Mouse (Mus musculus) hindbrain, embryonic 11.5 days (tissue): ENCODE measurements at regions not wholly inside any gene's neighbourhood (a gene's known extent, or its start where the extent isn't known, plus 50 kb on each side); places are given as distances from the start of the nearest gene placed in this dataset.

Source experiments
- ATAC-seq: fragments of 200-750 bp; cut with Nextera tagmentation; 2 replicates; pipeline ENCODE4 v1.8.0; 2017; ENCODE audit warnings: mild to moderate bottlenecking, moderate TSS enrichment, moderate library complexity; ENCODE audit not compliant: low FRiP score
- DNase-seq: peaks from one replicate; pipeline ENCODE4 v3.0.0-alpha.2; 2015; ENCODE audit warnings: low spot score
- H3K27ac ChIP-seq: fragments of 300-500 bp; sonication (generic); 2 replicates; pipeline ENCODE4 v1.5.1; 2014; ENCODE audit warnings: mild to moderate bottlenecking, low read depth, low read length
- H3K27me3 ChIP-seq: fragments of 300-500 bp; sonication (generic); 2 replicates; pipeline ENCODE4 v1.6.1; 2014; ENCODE audit warnings: mild to moderate bottlenecking, low read length, moderate library complexity, mixed read lengths; ENCODE audit not compliant: control insufficient read depth, insufficient read depth
- H3K36me3 ChIP-seq: fragments of 300-500 bp; sonication (generic); 2 replicates; pipeline ENCODE4 v1.6.1; 2014; ENCODE audit warnings: mild to moderate bottlenecking, low read length, moderate library complexity, mixed read lengths; ENCODE audit not compliant: control insufficient read depth, insufficient read depth
- H3K4me1 ChIP-seq: fragments of 300-500 bp; sonication (generic); replicated peaks from 2 replicates; pipeline ENCODE4 v1.6.1; 2014; ENCODE audit warnings: low read length, mixed read lengths; ENCODE audit not compliant: control insufficient read depth, insufficient read depth
- H3K4me2 ChIP-seq: fragments of 300-500 bp; sonication (generic); replicated peaks from 2 replicates; pipeline ENCODE4 v1.6.1; 2014; ENCODE audit warnings: mild to moderate bottlenecking, low read depth, low read length
- H3K4me3 ChIP-seq: fragments of 300-500 bp; sonication (generic); 2 replicates; pipeline ENCODE4 v1.5.1; 2014; ENCODE audit warnings: low read depth, low read length
- H3K9ac ChIP-seq: fragments of 300-500 bp; sonication (generic); 2 replicates; pipeline ENCODE4 v1.6.1; 2014; ENCODE audit warnings: low read depth, low read length
- H3K9me3 ChIP-seq: fragments of 300-500 bp; sonication (generic); 2 replicates; pipeline ENCODE4 v1.6.1; 2016; ENCODE audit warnings: low read length; ENCODE audit not compliant: control insufficient read depth
- WGBS: fragments of 180-500 bp; shearing (Covaris S2); extraction: QIAGEN DNeasy Blood & Tissue Kit; methylation state at CpG from one replicate; pipeline ENCODE4 v1.1.7; 2014; 5-methylcytosine and 5-hydroxymethylcytosine counted together

DNA sequence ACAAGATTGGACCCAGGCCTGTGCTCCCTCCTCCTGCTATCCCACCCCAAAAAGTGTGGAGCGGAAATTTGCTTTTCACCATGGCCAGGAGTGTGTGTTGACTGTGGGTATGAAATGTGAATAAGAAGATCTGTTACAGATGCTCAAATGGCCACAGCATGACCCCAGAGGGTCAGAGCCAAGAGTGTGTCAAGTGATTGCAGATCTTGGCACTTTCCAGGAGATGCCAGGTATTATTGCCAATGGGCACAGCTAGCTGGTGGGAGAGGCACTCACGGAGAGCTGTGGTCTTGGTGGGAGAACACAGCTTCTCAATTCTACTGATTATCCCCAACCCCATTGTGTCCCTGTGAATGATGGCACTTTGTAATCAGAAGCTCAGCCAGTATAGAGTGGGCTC, 62.7 kb downstream of the Smim20 start:
- no peaks in the 10 kb centered on the region for H3K4me1 ChIP-seq
- 84% methylated on average over 2 of the region's 2 CpGs for WGBS
- no peak overlapping the region for H3K4me2 ChIP-seq
- H3K27ac ChIP-seq: no peak overlapping the region
- H3K27me3 ChIP-seq: no peaks in the 10 kb centered on the region
- H3K36me3 ChIP-seq: no peaks in the 10 kb centered on the region
- ATAC-seq: no peak
- no peak overlapping the region for H3K9ac ChIP-seq
- H3K4me3 ChIP-seq: no peak overlapping the region
- no peak for DNase-seq
- H3K9me3 ChIP-seq: no peaks in the 10 kb centered on the region

DNA sequence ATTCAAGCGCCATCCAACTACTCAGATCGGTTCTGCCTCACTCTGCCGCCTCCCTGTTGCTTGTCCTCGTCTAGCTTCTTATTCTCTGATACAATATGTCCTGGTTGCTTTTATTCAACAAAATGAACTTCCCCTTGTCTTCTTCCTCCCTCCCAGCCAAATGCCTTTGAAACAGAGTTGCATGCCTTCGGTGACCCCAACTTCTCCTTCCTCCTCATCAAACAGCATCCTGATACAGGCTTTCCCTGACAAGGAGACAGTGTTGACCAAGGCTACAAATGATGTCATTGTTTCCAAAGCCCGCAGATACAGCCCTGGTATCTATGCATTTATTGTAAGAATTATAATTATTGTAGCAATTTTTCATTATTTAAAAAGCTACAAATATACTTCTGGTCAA, 69.8 kb downstream of the Smim20 start:
- Histone ChIP-seq H3K9ac (no peak overlapping the region), H3K4me3 (no peak overlapping the region), H3K4me2 (no peak overlapping the region), H3K27ac (no peak overlapping the region), H3K9me3 (no peaks in the 10 kb centered on the region), H3K36me3 (no peaks in the 10 kb centered on the region), H3K4me1 (no peaks in the 10 kb centered on the region), H3K27me3 (no peaks in the 10 kb centered on the region)
- ATAC-seq (no peak), DNase-seq (no peak)
- WGBS: 86% methylated on average over 6 of the region's 6 CpGs

DNA sequence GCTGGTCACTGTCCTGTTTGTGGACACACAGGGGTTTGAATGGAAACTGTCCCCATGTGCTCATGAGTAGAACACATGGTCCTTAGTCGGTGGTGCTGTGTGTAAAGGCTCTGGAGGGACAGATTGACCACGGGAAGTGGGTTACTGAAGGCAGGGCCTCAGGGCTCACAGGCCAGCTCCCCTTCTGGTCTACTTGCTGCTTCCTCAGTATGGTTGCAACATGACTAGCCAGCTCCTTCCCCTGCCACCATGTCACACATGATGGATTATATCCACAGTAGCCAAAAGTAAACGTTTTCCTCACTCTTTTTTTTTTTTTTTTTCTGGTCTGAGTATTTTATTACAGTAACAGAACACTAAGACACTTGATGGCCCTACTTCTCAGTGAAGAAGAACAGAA, 70.9 kb downstream of the Smim20 start:
- no peaks in the 10 kb centered on the region for H3K27me3 ChIP-seq
- no peak overlapping the region for H3K4me2 ChIP-seq
- WGBS: 63% methylated on average over 3 of the region's 3 CpGs
- H3K9ac ChIP-seq: no peak overlapping the region
- no peaks in the 10 kb centered on the region for H3K4me1 ChIP-seq
- DNase-seq: no peak
- no peak for ATAC-seq
- no peak overlapping the region for H3K4me3 ChIP-seq
- no peaks in the 10 kb centered on the region for H3K36me3 ChIP-seq
- H3K9me3 ChIP-seq: no peaks in the 10 kb centered on the region
- no peak overlapping the region for H3K27ac ChIP-seq

DNA sequence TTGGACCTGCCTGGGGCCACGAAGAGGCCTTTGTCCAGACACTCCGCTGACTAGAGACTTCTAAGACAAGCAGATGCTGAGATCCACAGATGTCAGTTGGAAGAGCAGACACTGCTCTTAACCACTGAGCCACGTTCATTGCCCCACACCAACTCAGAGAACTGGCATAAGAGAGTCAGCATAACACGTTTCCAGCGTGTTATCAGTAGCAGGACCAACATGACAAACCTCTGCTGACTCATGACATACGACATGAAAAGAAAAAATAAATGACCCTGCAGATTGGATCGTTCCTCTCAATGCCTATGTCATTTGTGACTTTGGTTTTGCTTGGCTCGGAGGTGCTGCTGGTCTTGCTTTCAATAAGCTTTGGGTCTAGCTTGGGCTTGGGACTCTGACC, 78.3 kb downstream of the Smim20 start:
- H3K4me3 ChIP-seq: no peak overlapping the region
- WGBS: 91% methylated on average over 8 of the region's 8 CpGs
- DNase-seq (no peak), ATAC-seq (no peak)
- no peak overlapping the region for H3K4me2 ChIP-seq
- H3K27ac ChIP-seq: no peak overlapping the region
- no peaks in the 10 kb centered on the region for H3K27me3 ChIP-seq
- H3K4me1 ChIP-seq: no peaks in the 10 kb centered on the region
- H3K9ac ChIP-seq: no peak overlapping the region
- H3K36me3 ChIP-seq: no peaks in the 10 kb centered on the region
- H3K9me3 ChIP-seq: no peaks in the 10 kb centered on the region

DNA sequence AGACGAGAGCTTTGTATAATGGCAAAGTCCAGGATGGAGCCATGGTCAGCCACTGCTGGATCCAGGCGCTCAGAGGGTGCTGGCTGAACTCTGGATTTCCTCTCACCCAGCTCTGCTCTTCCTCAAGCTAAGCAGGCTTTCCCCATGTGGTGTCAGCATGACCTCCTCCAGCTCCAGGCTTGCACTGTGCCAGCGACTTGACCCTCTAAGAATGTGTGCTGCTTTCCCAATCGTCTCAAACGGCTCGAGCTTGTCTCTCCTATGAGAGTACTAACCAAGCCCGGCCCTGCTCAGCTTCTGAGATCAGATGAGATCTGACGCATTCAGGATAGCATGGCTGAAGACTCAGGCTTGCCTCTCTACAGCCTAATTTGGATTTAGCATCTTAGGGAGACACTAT, 79.1 kb downstream of the Smim20 start:
- Histone ChIP-seq H3K36me3 (no peaks in the 10 kb centered on the region), H3K4me2 (no peak overlapping the region), H3K4me3 (no peak overlapping the region), H3K27me3 (no peaks in the 10 kb centered on the region), H3K9ac (no peak overlapping the region), H3K27ac (no peak overlapping the region), H3K4me1 (no peaks in the 10 kb centered on the region), H3K9me3 (no peaks in the 10 kb centered on the region)
- DNase-seq (no peak), ATAC-seq (no peak)
- 75% methylated on average over 8 of the region's 8 CpGs for WGBS

DNA sequence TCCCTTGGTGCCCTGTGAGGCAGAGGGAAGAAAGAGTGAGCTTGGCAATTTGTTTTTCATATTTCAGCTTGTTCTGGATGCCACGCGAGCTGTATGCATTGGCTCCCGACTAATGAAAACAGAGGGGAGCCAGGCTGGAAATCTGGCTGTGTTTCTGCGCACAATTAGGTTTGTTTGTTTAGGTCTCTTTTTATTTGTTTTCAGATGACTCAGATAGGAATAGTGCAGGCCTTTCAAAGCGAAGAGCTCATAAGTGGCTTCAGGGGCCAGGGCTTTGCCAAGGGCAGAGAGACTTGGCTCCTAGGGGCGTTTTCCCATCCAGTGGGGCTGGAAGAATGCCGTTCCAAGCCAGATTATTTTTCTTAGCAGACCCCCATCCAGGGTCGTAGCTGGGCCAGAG, 79.9 kb downstream of the Smim20 start:
- Histone ChIP-seq H3K9ac (no peak overlapping the region), H3K4me2 (no peak overlapping the region), H3K4me1 (no peaks in the 10 kb centered on the region), H3K27me3 (no peaks in the 10 kb centered on the region), H3K27ac (no peak overlapping the region), H3K36me3 (no peaks in the 10 kb centered on the region), H3K9me3 (no peaks in the 10 kb centered on the region), H3K4me3 (no peak overlapping the region)
- DNase-seq: no peak
- ATAC-seq: no peak
- 70% methylated on average over 8 of the region's 8 CpGs for WGBS

DNA sequence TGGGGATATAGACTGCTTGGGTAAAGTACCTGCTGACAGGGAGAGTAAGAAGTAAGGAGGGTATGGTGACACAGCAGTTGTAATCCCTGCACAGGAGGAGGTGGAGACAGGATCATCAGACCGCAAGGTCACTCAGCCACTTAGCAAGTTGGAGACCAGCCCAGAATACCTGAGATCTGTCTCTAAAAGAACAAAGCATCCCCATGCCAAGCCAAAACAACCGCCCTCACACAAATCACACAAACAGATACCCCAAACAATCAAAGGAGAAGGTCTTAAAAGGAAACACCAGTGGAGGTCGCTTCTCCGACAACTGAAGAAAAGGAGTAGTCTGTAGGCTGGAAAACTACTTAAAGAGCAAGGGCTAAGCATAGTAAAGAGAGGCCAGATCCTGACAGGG, 86.0 kb downstream of the Smim20 start:
- 42% methylated on average over 4 of the region's 4 CpGs for WGBS
- Histone ChIP-seq H3K27ac (no peak overlapping the region), H3K9ac (no peak overlapping the region), H3K4me3 (no peak overlapping the region), H3K36me3 (no peaks in the 10 kb centered on the region), H3K9me3 (no peaks in the 10 kb centered on the region), H3K4me2 (no peak overlapping the region), H3K4me1 (no peaks in the 10 kb centered on the region), H3K27me3 (no peaks in the 10 kb centered on the region)
- DNase-seq (no peak), ATAC-seq (no peak)

DNA sequence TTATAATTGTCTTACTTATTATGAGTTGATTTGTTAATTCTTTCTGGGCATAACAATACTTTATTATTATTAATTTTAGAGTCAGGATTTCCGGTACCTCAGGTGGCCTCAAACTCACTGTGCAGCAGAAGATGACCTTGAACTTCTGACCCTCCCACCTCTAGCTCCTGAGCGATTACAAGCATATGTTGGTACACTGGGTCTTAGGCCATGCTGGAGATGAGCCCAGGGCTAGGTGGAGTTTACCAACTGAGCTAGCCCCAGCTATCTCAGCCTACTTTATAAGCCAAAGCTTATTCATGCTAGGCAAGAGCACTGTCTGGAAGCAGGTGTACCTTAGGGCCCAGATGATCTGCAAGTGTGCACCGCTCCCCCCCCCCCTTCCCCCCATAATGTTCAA, 87.4 kb downstream of the Smim20 start:
- 83% methylated on average over 2 of the region's 3 CpGs for WGBS
- ATAC-seq: no peak
- H3K9me3 ChIP-seq: no peaks in the 10 kb centered on the region

DNA sequence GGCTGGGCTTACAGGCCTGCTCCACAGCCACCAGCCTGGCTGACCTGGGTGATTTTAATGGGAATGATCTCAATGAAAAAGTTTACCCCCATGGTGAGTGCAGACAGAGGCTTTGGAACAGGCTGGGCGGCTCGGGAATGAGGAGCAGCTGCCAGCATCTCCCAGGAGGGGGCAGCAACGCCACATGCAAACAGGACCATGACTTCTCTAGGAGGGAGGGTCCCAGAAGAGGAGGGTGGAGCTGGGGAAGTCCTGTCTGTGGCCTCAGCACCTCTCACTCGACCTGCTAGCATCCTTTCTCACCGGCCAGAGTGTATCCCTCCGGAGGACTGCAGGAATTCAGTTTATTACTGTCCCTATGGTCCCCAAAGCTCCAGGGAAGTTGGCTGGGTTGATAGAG, 88.2 kb downstream of the Smim20 start:
- no peak overlapping the region for H3K27ac ChIP-seq
- no peaks in the 10 kb centered on the region for H3K36me3 ChIP-seq
- ATAC-seq (peak; percentile 90), DNase-seq (peak; percentile 87)
- no peak overlapping the region for H3K9ac ChIP-seq
- H3K9me3 ChIP-seq: no peaks in the 10 kb centered on the region
- H3K27me3 ChIP-seq: no peaks in the 10 kb centered on the region
- H3K4me3 ChIP-seq: no peak overlapping the region
- H3K4me1 ChIP-seq: no peaks in the 10 kb centered on the region
- no peak overlapping the region for H3K4me2 ChIP-seq
- WGBS: 0% methylated on average over 6 of the region's 6 CpGs

More for the DNA sequence above, 87.4 kb downstream of the Smim20 start:
- Histone ChIP-seq H3K36me3 (no peaks in the 10 kb centered on the region), H3K4me1 (no peaks in the 10 kb centered on the region), H3K4me3 (no peak overlapping the region), H3K9ac (no peak overlapping the region), H3K27ac (no peak overlapping the region), H3K27me3 (no peaks in the 10 kb centered on the region), H3K4me2 (no peak overlapping the region)
- no peak for DNase-seq
